Mouse (Mus musculus) thymus, adult 2 months (tissue): ENCODE data around the gene Smg6. TPM values are rescaled to one million over a fixed set of nuclear protein-coding genes. Genes with fewer than 3 reads are reported as not detected.

Experiments
- DNase-seq: peaks from one replicate; pipeline ENCODE4 v3.0.0; 2021
- H3K27ac ChIP-seq: fragments of 200-500 bp; 2 replicates; pipeline ENCODE4 v1.5.1; 2012; ENCODE audit warnings: low read length, control low read depth; ENCODE audit not compliant: control insufficient read depth, insufficient read depth
- H3K27me3 ChIP-seq: fragments of 200-500 bp; 2 replicates; pipeline ENCODE4 v1.6.1; 2012; ENCODE audit warnings: mild to moderate bottlenecking, low read length, moderate library complexity, mixed read lengths; ENCODE audit not compliant: control insufficient read depth, insufficient read depth
- H3K36me3 ChIP-seq: fragments of 200-500 bp; 2 replicates; pipeline ENCODE4 v1.6.1; 2012; ENCODE audit warnings: mild to moderate bottlenecking, low read length, moderate library complexity; ENCODE audit not compliant: control insufficient read depth, insufficient read depth
- H3K4me1 ChIP-seq: fragments of 200-500 bp; replicated peaks from 2 replicates; pipeline ENCODE4 v1.6.1; 2012; ENCODE audit warnings: low read length; ENCODE audit not compliant: control insufficient read depth, insufficient read depth
- H3K4me3 ChIP-seq: fragments of 200-500 bp; 2 replicates; pipeline ENCODE4 v1.5.1; 2012; ENCODE audit warnings: mild to moderate bottlenecking, low read length, control low read depth, moderate library complexity; ENCODE audit not compliant: control insufficient read depth, insufficient read depth
- CTCF ChIP-seq: fragments of 200-500 bp; IDR thresholded peaks from 2 replicates; pipeline ENCODE4 v1.5.1; 2012; ENCODE audit warnings: mild to moderate bottlenecking, control low read depth, low read length, moderate library complexity, borderline replicate concordance; ENCODE audit not compliant: control insufficient read depth, poor library complexity, insufficient read depth; ENCODE audit errors: extremely low read depth
- POLR2A ChIP-seq: fragments of 200-500 bp; IDR thresholded peaks from 2 replicates; pipeline ENCODE4 v1.6.1; 2012; ENCODE audit warnings: mild to moderate bottlenecking, low read length, control low read depth, moderate library complexity; ENCODE audit not compliant: control insufficient read depth, poor library complexity, insufficient read depth; ENCODE audit errors: extremely low read depth
- WGBS: fragments of 180-500 bp; shearing (Covaris S2); methylation state at CpG from one replicate; pipeline ENCODE4 v1.1.7; 2018; 5-methylcytosine and 5-hydroxymethylcytosine counted together
- polyA plus RNA-seq: library from polyadenylated mRNA; depleted of rRNA; stranded (reverse); fragments of >200 nt; gene quantifications from 2 replicates; pipeline ENCODE4 v1.2.3, GENCODE M21; 2012

The Smg6 gene
- polyA plus RNA-seq, 1 experiment = 69.7 TPM

DNA sequence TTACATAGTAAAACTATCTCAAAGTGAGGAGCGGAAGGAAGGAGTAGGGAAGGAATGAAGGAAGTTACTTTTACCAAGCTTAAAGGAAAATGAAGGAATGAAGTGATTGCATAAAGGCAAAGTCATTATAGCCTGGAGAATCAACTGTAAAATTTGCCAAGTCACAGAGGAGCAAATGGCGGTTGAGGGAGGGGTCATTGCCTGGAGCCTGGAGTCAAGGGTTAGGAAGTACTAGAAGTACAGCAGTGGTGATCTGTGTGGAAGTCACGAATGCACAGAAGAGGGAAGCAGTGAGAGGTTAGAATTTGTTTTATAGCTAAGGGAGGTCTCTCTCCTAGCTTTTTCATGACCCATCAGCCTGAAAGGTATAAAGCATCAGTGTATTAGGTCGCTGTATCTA, 205.7 kb downstream of the Smg6 start:
- WGBS = 87% methylated on average over 4 of the region's 4 CpGs
- no peaks in the 10 kb centered on the region for H3K27me3 ChIP-seq
- no peak overlapping the region for H3K27ac ChIP-seq

GRCm38 (mm10) chr11:75132278-75132677, 206.7 kb downstream of the Smg6 start:
- Histone ChIP-seq H3K4me3 (no peak overlapping the region), H3K36me3 (no peaks in the 10 kb centered on the region), H3K27ac (no peak overlapping the region), H3K4me1 (peaks cover 8% of the 10 kb centered on the region; the same call in 1 of the 2 replicates), H3K27me3 (no peaks in the 10 kb centered on the region)
- DNase-seq = no peak
- no peak for TF ChIP-seq POLR2A
- no peak for TF ChIP-seq CTCF
- WGBS = 92% methylated on average over 5 of the region's 5 CpGs

More for the DNA sequence above, 205.7 kb downstream of the Smg6 start:
- TF ChIP-seq POLR2A (no peak), CTCF (no peak)
- H3K4me1 ChIP-seq = no peaks in the 10 kb centered on the region
- H3K4me3 ChIP-seq = no peak overlapping the region
- H3K36me3 ChIP-seq = no peaks in the 10 kb centered on the region
- DNase-seq = no peak

- Histone ChIP-seq H3K36me3 (no peaks in the 10 kb centered on the region), H3K4me1 (peaks cover 8% of the 10 kb centered on the region; the same call in 1 of the 2 replicates), H3K4me3 (no peak overlapping the region), H3K27ac (no peak overlapping the region), H3K27me3 (no peaks in the 10 kb centered on the region)
- 97% methylated on average over 5 of the region's 5 CpGs for WGBS
- no peak for DNase-seq
- TF ChIP-seq POLR2A (no peak), CTCF (no peak)
Measured at GRCm38 (mm10) chr11:75133391-75133790, 207.8 kb downstream of the Smg6 start.

- WGBS = 94% methylated on average over 2 of the region's 2 CpGs
- H3K4me1 ChIP-seq = peaks cover 8% of the 10 kb centered on the region; the same call in 1 of the 2 replicates
- H3K4me3 ChIP-seq = no peak overlapping the region
- DNase-seq = no peak
- TF ChIP-seq POLR2A (no peak), CTCF (no peak)
- no peak overlapping the region for H3K27ac ChIP-seq
- H3K36me3 ChIP-seq = no peaks in the 10 kb centered on the region
- no peaks in the 10 kb centered on the region for H3K27me3 ChIP-seq
Measured at GRCm38 (mm10) chr11:75133951-75134350, 208.3 kb downstream of the Smg6 start.

DNA sequence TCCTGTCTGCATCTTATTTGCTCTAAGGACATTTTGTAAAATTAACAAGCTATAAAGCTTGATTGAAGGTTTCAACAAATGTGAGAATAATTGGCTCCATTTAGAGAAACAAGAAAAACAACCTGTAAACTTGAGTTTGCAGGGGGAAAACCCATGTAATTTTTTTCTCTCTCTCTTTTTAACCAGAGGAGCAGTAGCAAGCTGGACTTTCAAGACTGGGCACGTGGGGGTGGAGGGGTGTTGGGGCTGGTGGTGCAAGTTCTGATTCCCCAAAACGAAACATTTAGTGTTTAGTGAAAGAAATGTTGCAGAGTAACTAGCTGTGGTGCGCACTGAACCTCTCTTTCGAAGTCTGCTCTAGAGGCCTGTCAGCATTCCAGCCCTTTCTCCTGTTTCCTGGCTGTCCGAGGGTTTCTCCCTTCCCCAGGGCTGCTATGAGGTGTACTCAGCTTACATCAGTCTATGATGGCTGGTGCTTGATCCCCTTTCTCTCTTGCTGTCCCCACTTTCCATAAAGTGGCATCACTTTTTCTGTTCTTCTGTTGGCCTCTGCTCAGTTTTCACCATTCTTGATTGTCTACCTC, 209.0 kb downstream of the Smg6 start:
- H3K27ac ChIP-seq = no peak overlapping the region
- no peaks in the 10 kb centered on the region for H3K36me3 ChIP-seq
- no peak overlapping the region for H3K4me3 ChIP-seq
- WGBS = 87% methylated on average over 5 of the region's 5 CpGs
- H3K27me3 ChIP-seq = no peaks in the 10 kb centered on the region
- DNase-seq = no peak
- TF ChIP-seq POLR2A (no peak), CTCF (no peak)
- peaks cover 8% of the 10 kb centered on the region; the same call in 1 of the 2 replicates for H3K4me1 ChIP-seq

DNA sequence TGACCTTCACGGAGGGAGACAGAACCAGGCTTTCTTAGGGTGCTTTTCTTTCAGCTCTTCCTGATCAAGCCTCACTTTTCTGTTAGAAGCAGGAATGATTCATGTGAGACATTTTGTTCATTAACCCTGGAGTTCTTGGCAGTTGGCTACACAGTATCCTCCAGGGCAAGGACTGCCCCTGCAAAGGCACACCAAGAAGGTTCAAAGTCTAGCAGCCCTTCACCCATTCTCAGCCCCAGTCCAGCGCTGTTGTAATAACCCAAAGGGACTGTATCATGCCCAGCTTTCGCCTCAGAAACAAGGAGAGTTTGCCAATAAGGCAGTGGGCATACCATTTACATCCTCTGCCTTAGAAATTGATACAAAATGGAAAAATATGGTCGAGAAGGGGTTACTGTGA, 209.7 kb downstream of the Smg6 start:
- no peaks in the 10 kb centered on the region for H3K36me3 ChIP-seq
- no peak overlapping the region for H3K27ac ChIP-seq
- peaks cover 8% of the 10 kb centered on the region; the same call in 1 of the 2 replicates for H3K4me1 ChIP-seq
- WGBS = 97% methylated on average over 4 of the region's 4 CpGs
- TF ChIP-seq POLR2A (no peak), CTCF (no peak)
- no peak for DNase-seq
- no peak overlapping the region for H3K4me3 ChIP-seq
- no peaks in the 10 kb centered on the region for H3K27me3 ChIP-seq
